Mouse (Mus musculus) left cerebral cortex, adult 9 months (tissue): ENCODE measurements around the gene Hgd.

Experiments
- DNase-seq, 2 experiments: peaks; one replicate each; pipeline ENCODE4 v3.0.0; 2022; ENCODE audit warnings: low spot score in 2 of 2

The Hgd gene

DNA sequence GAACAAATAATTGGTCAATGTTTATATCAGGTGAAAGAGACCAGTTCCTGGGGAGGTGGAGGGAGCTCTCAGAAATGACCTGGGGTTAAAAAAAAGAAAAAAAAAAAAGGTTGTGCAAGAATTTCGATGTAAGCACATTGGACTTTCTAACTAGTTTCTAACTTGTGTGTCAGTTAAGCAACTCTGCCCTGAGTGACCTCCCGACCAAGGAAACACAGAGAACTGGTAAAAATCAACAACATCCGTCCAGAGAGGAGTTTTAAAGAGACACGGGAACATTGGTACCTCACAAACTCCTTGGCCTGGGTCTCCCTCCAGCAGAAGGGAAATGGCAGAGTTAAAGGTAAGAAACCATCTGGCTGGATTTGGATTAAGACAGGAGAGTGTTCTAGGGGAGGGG, at the start of gene Hgd:
Gene Hgd, plus strand, starts transcription at position 160 of the 400 bp plus-strand sequence.
- DNase-seq: no peak

DNA sequence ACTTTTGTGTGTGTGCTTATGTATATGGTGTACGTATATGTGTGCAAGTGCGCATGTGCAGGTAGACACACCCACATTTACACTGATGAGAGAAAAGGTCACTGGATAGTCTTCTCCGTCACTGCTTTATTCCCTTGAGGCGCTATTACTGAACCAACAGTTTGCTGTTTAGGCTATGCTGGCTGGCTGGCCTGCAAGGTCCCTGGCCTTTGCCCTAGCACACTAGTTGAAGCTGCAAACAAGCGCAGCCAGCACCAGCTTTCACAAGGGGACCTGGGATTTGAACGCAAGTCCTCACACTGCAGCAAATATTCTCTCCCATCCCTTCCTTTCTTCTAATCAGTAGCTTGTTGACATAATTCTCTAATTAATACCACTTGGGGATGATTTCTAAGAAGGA, 49.8 kb upstream of the Hgd start:
- DNase-seq: no peak

DNA sequence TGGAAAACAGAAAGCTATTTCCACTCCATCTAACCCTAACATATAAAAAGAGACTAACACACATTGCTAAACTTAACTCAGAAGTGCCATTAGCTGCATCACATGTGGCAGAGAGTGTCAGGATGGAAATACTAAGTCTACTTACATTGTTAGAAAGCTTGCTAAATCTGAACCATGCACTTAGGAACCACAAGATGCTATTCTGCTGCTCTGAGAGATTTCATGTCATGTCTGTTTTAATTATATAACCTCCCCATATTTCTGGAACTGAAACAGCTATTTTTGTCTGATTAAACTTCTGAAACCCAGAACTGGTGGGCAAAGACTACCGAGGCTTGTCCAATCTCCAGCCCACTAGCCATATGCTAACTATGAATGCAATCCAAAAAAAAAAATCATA, 47.9 kb upstream of the Hgd start:
- DNase-seq: peak; percentile 25 to 71

DNA sequence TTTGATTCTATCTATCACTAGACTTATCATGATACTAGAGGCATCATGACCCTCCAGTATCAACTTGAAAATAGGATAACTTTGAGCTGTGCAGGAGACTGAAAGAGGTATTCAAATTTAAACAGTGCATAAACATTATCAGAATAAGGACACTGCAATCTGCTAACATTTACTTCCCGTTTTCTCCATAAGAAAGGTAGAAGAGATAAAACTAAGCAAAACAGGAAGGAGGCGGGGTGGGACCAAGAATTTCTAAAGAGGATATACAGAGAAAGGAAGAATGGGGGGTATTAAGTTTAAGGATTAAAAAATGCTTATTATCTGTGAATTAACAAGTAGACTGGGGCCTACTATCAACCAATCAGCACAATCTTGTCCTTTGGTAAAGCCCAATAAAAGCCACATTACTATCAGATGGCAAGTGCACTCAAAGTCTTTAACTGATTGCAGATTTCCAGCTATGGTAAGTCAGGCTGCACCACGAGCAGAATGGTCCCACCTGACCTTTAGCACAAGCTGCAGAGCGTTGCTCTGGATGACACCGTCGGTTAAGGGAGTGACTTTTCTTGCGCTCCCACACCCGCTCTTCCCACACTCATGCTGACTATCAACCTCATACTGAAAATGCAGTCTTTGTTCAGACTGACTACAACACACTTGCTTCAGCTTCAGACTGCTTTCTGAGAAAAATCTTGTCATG, 46.4 kb upstream of the Hgd start:
- no peak for DNase-seq

DNA sequence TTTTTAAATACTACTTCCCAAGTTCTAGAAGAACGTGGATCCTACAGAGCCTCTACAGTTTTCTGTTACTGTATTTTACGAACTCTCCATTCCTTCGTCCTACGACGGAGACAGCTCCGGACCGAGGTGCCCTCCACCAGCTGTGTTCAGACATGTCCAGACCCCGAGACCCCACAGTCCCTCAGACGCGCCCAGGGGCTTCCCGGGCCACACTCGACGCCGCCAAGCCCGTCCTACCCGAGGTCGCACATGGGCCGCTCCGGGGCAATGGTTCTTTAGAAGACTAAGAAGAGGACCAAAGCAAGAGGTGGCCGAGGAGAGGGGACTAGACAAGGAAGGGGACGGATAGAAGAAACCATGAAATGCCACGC, 40.7 kb upstream of the Hgd start:
- DNase-seq: no peak

DNA sequence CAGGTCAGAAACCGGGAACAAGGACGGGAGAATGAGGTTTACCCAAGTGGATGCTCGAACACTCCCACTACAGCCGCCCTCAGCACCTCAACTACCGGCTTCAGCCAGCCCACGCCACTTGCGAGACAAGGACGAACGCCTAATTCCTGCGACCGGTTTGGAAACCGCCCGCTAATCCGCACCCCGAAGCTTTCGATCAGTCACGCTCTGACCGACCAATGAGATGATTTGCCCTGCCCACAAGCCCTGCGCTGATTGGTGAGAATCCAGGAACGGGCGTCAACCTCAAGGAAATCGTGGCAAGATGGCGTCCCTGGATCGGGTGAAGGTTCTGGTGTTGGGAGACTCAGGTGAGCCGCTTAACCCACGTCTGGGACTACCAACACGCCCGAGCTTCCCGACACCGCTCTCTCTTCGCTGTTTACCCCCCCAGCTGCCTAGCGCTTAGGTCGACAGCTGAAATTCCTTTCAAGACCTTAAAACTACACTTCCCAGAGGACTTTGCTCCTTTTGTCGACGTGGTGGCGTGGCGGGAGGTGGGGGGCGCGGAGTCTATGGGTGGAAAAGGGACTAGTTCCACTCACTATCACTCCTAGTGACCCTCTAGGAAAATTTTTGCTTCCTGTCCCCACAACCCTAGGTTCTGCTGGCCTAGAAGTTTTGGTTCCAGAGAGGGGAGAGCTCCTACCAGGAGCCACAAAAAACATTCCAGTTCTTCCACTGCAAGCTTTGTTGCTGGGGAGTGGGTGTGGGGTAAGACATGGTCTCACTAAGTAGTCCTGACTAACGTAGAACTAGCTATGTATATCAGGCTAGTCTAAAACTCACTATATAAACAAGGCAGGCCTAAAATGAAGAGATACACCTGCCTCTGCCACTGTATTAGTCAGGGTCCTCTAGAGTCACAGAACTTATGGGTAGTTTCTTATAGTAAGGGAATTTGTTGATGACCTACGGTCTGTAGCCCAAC, 40.1 kb upstream of the Hgd start, which contains the start of the genes Gtf2e1 and Rabl3:
Gene Gtf2e1, minus strand, starts transcription at position 179 of the 970 bp plus-strand sequence.
Gene Rabl3, plus strand, starts transcription at position 275 of the 970 bp plus-strand sequence.
- peak; percentile 98 to 99 for DNase-seq

DNA sequence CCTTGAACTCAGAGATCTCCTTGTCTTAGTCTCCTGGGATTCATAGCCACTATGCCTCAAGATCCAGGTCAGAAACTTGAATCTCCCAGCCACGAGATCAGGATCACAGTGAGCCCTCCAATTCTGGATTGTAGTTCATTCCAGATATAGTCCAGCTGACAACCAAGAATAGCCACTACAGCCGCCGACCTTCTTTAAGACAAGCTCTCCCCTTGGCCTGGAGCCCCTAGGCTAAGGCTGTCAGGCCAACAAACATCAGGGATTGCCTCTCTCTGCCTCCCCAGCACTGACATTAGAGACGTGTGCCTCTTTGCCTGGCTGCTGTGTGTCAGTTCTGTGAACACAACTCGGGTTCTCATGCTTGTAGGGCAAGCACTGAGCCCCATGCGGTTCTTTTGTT, 39.2 kb upstream of the Hgd start:
- DNase-seq: no peak

DNA sequence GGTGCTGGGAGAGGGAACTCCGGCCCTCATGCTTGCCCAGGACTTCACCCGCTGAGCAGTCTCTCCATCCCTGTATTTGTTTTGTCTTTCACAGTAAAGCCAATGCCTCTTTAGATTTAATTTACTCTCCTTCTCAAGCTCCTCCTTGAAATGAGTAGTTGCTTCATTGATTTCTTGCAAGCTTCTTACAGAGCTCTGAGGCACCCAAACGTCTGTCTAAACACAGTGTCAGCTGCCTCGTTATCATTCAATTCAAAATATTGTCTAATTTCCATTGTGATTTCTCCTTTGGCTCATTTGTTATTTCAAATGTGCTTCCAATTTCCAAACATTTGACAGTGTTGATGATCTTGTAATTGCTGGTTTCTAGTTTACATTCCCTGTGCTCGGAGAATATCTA, 33.6 kb upstream of the Hgd start:
- no peak for DNase-seq

DNA sequence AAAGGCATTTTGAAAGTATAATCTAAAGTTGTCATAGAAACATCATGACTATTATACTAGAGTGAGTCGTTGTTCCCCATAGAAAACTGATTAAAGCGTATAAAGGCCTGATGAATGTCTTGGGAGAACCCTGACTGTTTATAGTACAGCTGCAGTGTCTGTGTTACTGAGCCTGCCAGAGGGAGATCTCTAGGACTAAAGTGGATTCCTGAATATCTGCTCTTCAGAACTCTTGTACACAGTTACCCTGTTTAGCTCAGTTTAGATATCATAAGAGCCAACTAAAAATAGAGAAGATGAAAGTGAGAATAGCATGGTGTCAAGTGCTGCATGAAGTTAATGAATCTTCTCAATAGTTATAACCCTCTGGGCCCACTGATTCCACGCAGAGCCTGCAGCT, 29.7 kb upstream of the Hgd start:
- no peak for DNase-seq

DNA sequence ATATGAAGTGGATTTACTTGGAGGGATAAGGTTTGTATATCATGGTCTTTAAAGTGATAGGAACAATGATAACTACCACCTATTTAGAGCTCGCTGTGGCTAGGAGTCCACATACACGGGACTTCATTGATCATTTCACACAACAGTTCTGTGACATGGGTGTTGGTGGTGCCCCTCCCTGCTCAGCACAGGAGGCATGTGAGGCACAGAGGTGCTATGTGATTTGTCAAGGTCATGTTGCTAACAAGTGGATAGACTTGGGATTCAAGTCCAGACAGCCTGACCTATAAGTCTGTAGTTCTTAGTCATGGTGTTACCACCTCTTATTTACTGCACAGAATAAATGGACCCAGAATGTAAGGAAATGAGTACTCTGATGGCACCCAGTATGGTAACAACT, 29.0 kb upstream of the Hgd start:
- no peak for DNase-seq

DNA sequence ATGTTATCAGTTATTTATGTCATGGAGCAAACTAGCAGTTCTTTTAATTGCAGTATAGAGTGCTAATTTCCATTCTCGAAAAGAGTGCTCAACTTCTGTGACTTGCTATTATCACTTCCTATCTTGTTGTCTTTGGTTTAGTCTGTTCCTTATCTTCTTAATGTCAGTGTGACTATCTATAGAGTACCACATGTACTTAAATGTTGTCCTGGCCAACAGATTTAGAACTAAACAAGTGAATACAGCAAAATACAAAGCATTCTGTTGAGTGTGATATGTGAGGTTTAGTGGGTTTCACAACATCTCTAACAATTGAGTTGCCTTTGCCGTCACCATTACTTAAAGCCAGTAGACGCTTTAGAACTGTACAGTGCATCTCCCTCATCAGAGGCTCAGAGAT, 27.1 kb upstream of the Hgd start:
- no peak for DNase-seq

DNA sequence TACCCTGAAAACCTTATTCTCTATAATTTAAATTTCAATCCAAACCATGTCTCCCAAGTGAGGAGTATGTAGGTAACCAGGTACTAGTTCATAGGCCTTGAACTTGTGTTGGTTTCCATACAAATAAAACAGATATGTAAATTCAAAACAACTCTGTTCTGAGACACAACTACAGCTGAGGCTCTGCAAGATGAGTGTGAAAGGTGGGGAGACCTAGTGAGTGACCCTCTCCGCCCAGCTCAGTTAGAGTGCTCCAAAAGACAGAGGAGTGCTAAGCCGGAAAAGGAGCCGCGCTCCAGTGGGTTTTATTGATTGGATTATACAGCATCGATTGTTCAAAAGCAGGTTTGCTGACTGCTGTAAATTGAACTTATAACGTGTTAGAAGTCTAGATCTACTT, 17.5 kb upstream of the Hgd start:
- DNase-seq: no peak

DNA sequence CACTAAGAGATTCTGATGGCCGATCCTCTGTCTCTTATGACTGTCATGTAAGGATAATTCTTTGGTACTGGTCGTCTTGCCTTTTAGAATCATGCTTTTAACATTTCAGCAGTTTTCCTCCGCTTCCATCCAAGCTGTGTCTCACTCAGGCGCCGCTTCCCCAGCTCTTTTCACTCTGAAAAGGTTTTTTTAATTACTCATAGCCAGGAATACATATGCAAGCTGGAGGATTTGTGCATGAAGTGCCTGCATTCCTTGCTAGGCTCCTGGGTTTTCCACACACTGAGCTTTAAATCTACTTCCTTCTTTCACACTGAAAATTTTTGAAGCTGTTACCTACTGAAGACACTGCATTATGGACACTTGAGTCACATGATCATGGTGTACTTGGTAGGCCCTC, 17.0 kb upstream of the Hgd start:
- peak in 1 of 2 experiments; percentile 39 for DNase-seq

DNA sequence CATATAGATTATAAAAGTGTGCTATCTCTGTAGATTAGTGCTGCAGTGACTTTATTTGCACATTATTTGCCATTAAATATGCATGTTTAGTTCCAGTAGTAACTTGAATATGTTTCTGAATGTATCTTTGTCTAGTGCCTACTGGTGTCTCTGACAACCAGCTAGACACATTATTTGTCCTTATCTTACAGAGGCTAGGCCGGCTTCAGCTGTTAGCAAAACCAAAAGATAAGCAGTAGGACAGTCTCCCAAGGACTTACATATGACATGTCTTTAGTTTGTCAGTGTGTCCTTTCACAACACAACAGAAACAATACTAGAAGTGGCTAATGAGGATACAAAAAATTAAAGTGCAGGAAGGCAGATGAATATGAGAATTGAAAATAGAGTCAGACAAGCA, 14.8 kb upstream of the Hgd start:
- no peak for DNase-seq

DNA sequence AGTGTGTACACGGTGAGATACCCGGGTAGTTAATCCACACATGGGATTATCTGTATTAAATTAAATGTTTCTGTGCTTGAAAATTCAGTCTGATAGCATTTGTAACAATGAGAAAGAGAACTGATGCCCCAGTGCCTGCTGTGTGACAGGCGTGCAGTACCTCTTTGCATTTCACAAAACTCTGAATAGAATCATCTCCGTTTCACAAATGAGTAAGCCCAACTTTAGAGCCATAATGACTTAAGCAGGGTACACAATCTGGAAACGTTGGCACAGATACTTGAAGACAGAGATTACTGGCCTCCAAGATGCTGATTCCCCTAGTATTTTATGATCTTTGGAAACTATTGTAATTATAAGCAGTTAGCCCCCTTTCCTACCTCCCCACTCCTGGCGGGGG, 13.8 kb upstream of the Hgd start:
- DNase-seq: peak in 1 of 2 experiments; percentile 30

DNA sequence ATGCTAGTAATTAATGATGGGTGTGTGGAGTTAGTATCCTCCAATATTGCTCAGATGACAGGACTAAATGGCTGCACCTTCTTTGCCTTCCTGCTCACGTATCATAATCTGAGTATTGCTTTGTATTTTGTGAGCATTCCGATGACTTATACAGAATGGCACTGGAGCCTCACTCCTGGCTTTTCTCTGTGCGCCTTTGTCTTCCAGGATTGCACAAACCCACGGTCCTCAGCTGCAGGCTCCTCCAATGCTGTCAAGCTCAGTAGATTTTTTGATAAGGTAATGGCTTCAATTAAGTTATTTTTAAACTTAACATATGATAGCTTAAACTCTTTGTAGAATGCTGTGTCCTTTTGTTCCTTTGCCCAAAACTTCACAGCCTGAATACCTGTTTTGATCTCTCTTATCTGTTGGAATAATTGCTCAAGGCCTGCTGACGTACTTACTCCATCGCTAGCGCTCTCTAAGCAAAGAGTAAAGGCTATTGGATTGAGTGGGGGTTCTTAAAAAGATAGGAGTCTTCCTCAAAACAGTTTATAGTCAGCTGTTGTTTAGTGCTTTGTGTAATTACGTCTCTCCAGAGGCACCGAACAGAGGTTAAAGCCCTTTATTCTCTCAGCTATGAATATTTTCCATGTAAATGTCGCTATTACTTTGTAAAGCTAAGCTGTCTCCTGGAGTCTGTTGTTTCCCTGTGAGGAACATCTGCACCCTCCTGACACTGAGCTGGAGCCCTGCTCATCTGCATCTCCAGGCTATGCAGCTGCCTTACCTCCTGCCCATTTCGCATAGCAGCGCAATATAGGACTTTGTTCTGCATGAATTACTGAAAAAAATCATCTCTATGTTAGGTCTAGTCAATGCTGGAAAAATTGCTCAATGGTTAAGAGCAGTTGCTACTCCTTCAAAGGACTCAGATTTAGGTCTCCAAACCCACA, 12.6 kb upstream of the Hgd start:
- DNase-seq: no peak

DNA sequence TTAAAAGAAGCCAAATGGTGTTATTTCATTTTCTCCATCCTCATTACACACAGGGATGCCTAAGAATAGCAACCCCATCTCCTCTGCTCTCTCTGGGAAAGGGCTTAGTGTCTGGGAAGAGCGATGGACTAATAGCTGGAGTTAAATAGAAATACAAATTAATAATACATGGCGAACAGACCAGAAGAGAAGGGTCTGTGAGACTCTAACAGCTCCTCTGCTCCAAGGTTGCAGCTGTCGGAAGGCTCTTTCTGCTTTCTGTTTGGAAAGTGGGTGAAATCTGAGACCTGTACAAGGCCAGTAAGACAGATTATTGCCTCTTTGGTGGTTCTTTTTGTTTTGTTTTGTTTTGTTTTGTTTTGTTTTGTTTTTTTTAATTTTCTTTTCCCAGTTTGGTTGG, 8.4 kb upstream of the Hgd start:
- no peak for DNase-seq

DNA sequence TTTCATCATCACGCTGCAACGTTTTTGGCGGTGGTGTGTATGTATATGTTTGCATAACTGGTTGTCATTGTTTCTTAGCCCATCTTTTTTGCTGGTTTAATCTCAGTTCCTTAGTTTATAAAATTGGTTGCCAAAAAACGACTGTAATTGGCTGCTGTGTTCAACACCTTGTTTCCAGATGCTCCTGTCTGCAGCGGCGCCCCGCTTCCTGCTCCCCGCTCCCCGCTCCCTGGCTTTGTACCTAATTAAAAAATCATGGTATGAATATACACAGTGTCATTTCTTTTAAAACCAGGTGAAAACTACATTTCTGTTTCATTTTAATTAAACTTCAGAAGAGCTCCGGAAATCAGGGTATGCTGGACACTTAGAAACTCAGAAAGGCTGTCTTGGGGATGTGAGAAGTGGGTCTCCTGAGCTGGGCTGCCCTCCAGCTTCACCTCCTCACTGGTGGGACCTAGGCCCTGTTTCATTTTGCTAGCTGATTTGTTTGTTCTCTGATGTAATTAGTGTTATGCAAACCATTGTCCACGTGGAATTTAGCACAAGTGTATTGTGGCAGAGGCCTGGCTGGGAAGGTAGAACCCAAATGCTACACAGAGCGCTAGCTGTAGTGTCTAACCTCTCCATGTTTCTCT, 7.7 kb upstream of the Hgd start:
- DNase-seq: no peak

DNA sequence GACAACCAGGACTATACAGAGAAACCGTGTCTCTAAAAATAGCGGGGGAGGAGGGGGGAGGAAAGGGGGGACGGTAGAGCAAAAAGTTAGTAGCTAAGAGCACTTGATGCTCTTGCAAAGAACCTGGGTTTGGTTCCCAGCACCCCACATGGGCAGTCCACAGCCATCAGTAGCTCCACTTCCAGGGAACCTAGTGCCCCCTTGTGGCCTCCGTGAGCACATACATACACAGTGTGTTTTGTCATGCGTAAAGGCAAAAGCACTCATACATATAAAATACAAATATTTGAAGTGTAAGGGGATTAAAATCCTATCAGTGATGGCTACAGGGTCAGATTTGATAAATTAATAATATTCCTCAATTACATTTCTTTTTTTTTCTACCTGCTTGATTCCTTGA, 6.9 kb upstream of the Hgd start:
- DNase-seq: no peak

DNA sequence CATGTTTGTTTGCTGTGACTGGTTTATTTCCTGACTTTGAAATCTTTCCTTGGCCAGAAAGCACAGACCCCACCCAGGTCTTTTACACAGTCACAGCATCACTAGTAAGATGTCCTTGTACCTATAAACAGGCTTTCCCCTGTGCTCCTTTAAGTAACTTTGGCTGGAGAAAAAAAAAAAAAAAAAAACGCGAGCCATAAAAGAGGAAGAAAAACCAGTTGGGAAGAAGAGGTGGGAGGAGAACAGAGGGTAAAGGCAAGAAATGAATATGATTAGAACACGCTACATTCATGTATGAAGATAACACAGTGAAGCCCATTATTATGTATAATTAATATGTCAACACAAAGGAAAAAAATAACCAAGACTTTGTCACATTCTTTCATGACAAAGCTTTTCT, 4.6 kb upstream of the Hgd start:
- DNase-seq: no peak

DNA sequence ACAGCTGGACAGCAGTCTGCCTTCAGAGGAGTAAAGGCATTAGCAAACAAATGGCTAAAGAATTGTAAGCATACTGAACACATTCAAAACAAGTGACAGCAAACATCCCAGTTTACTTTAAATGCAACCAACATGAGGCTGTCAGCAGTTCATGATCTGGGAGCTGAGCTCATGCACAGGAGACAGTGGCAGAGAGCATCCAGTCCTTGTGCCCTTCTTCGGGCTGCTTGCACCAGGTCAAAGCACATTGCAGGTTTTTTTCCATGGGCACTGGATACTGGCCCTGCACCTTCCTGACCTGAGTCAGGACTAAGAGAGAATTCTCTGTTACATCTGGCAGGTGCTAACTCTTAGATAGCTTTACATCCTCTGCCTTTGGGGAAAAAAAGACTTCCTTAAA, 362 bp upstream of the Hgd start:
- no peak for DNase-seq
